Mouse (Mus musculus) embryonic facial prominence, embryonic 15.5 days (tissue): ENCODE measurements around the gene Corin. TPM values are rescaled to one million over a fixed set of nuclear protein-coding genes. Genes with fewer than 3 reads are reported as not detected.

ENCODE experiments used
- ATAC-seq: fragments of 200-750 bp; cut with Nextera tagmentation; 2 replicates; pipeline ENCODE4 v1.8.0; 2017; ENCODE audit warnings: low read depth, moderate TSS enrichment; ENCODE audit not compliant: insufficient number of reproducible peaks, low FRiP score, low TSS enrichment
- H3K27ac ChIP-seq: fragments of 300-500 bp; sonication (generic); replicated peaks from 2 replicates; pipeline ENCODE4 v1.5.1; 2015; ENCODE audit warnings: mild to moderate bottlenecking, inconsistent platforms
- H3K27me3 ChIP-seq: fragments of 300-500 bp; sonication (generic); 2 replicates; pipeline ENCODE4 v1.6.1; 2015; ENCODE audit warnings: inconsistent platforms
- H3K36me3 ChIP-seq: fragments of 300-500 bp; sonication (generic); 2 replicates; pipeline ENCODE4 v1.6.1; 2015; ENCODE audit warnings: mild to moderate bottlenecking, inconsistent platforms
- H3K4me1 ChIP-seq: fragments of 300-500 bp; sonication (generic); 2 replicates; pipeline ENCODE4 v1.6.1; 2015; ENCODE audit warnings: inconsistent platforms
- H3K4me2 ChIP-seq: fragments of 300-500 bp; sonication (generic); replicated peaks from 2 replicates; pipeline ENCODE4 v1.6.1; 2015; ENCODE audit warnings: mild to moderate bottlenecking, inconsistent platforms
- H3K4me3 ChIP-seq: fragments of 300-500 bp; sonication (generic); replicated peaks from 2 replicates; pipeline ENCODE4 v1.5.1; 2015; ENCODE audit warnings: mild to moderate bottlenecking, inconsistent platforms
- H3K9ac ChIP-seq: fragments of 300-500 bp; sonication (generic); 2 replicates; pipeline ENCODE4 v1.6.1; 2015; ENCODE audit warnings: inconsistent platforms
- H3K9me3 ChIP-seq: fragments of 300-500 bp; sonication (generic); replicated peaks from 2 replicates; pipeline ENCODE4 v1.6.1; 2016; ENCODE audit warnings: inconsistent platforms
- WGBS: fragments of 180-500 bp; shearing (Covaris S2); methylation state at CpG from one replicate; pipeline ENCODE4 v1.1.7; 2015; 5-methylcytosine and 5-hydroxymethylcytosine counted together
- polyA plus RNA-seq: library from polyadenylated mRNA; unstranded; fragments of >200 nt; fragmentation: Nextera tagmentation; extraction: Ambion mirVana; gene quantifications from 2 replicates; pipeline ENCODE4 v1.2.1, GENCODE M21; 2015

The Corin gene
- polyA plus RNA-seq, 1 experiment from 2014 or later = 4.3 TPM

GRCm38 (mm10) chr5:72257084-72257483 lies 247.2 kb downstream of the Corin start:
- no peak overlapping the region for H3K9ac ChIP-seq
- H3K27ac ChIP-seq = 0 out of 2 replicates have a peak overlapping the region, but pooled peaks have one; percentile 28
- H3K9me3 ChIP-seq = no peaks in the 10 kb centered on the region
- peaks cover 4% of the 10 kb centered on the region; the same call in 1 of the 2 replicates for H3K36me3 ChIP-seq
- no peaks in the 10 kb centered on the region for H3K4me1 ChIP-seq
- no peak; the same call in 1 of the 2 replicates for ATAC-seq
- no peak overlapping the region for H3K4me2 ChIP-seq
- no peak overlapping the region for H3K4me3 ChIP-seq
- no peaks in the 10 kb centered on the region for H3K27me3 ChIP-seq
- 59% methylated on average over 10 of the region's 10 CpGs for WGBS

- Histone ChIP-seq H3K27me3 (no peaks in the 10 kb centered on the region), H3K4me1 (no peaks in the 10 kb centered on the region), H3K36me3 (no peaks in the 10 kb centered on the region), H3K4me3 (no peak overlapping the region), H3K27ac (no peak overlapping the region), H3K9ac (no peak overlapping the region), H3K9me3 (no peaks in the 10 kb centered on the region), H3K4me2 (no peak overlapping the region)
- ATAC-seq = no peak
- WGBS = 90% methylated on average over 10 of the region's 10 CpGs
Measured at GRCm38 (mm10) chr5:72254958-72255357, 249.3 kb downstream of the Corin start.

GRCm38 (mm10) chr5:72250180-72250579 lies 254.1 kb downstream of the Corin start:
- no peaks in the 10 kb centered on the region for H3K27me3 ChIP-seq
- H3K9ac ChIP-seq = no peak overlapping the region
- no peak overlapping the region for H3K4me2 ChIP-seq
- no peaks in the 10 kb centered on the region for H3K9me3 ChIP-seq
- no peaks in the 10 kb centered on the region for H3K4me1 ChIP-seq
- H3K36me3 ChIP-seq = peaks cover 18% of the 10 kb centered on the region
- 85% methylated on average over 1 of the region's 1 CpGs for WGBS
- H3K27ac ChIP-seq = no peak overlapping the region
- H3K4me3 ChIP-seq = no peak overlapping the region
- ATAC-seq = no peak

Other genes starting within 250 kb of the Corin start
- 16.8 and 19.4 TPM in 2 replicates for gene Nfxl1, start 55.2 kb upstream of the Corin start, polyA plus RNA-seq
- 0.88 and 1.0 TPM in 2 replicates for gene Zar1, start 76.8 kb upstream of the Corin start, polyA plus RNA-seq
- gene Gm5868, start 83.1 kb upstream of the Corin start, polyA plus RNA-seq = 0.47 and 0.76 TPM in 2 replicates
- gene Cnga1, start 139.8 kb upstream of the Corin start, polyA plus RNA-seq = not detected in 2 replicates
- gene Nipal1, start 143.3 kb upstream of the Corin start, polyA plus RNA-seq = 10.6 and 16.6 TPM in 2 replicates
- gene Txk, start 248.3 kb upstream of the Corin start, polyA plus RNA-seq = 0.18 and 0.23 TPM in 2 replicates